31 mouse cellular contexts compared by ENCODE assay signal in the genomic region with DNA sequence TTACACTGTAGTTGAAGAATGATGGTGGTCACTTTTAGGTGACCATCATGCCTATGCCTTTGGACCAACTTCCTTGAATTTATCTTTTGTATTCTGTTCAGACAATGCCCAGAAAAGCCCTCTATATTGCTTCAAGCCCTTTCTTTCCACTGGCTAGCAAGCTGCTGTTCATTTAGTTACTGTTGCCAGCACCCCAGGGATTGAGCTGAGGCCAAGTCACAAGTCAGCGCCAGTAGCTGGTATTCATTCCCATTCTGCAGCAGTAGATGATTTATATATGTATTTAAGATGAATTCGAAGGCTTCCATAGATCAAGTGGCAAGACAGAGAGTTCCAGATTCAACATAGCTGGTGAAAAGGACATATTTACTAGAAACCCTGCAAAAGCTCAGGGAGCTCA. TPM values are rescaled to one million over a fixed set of nuclear protein-coding genes. Genes with fewer than 3 reads are reported as not detected.
DNase-seq lines count a peak whose midpoint lies in the region; ATAC-seq and TF ChIP-seq lines count a peak whose summit lies in the region.
"Had no signal": no experiment of that assay in that cellular context is flagged by ENCODE, and none has a peak within 500 bp of the region (broad histone marks: within the 10 kb centered on the region; RNA-seq: fewer than 3 reads in every experiment).

No protein-coding gene starts in this region.

- no peak overlapping the region for H3K27ac ChIP-seq in hindbrain, postnatal 0 days
- H3K27ac ChIP-seq in hindbrain, embryonic 10.5 days, result no peak overlapping the region
- no peak overlapping the region for H3K27ac ChIP-seq in forebrain, embryonic 15.5 days (replicated peaks)
- H3K27ac ChIP-seq: embryonic facial prominence, embryonic 12.5 days; embryonic facial prominence, embryonic 15.5 days; heart, embryonic 15.5 days; hindbrain, embryonic 14.5 days had no signal

- no peaks in the 10 kb centered on the region for H3K9me3 ChIP-seq in hindbrain, postnatal 0 days (ENCODE audit: low read length)
- no peaks in the 10 kb centered on the region for H3K9me3 ChIP-seq in hindbrain, embryonic 10.5 days
- no peaks in the 10 kb centered on the region for H3K9me3 ChIP-seq in forebrain, embryonic 15.5 days
- H3K9me3 ChIP-seq: embryonic facial prominence, embryonic 12.5 days; embryonic facial prominence, embryonic 15.5 days; G1E; heart, embryonic 12.5 days; heart, embryonic 15.5 days had no signal

- no peak overlapping the region for H3K9ac ChIP-seq in hindbrain, postnatal 0 days (replicated peaks; ENCODE audit: low read length)
- H3K9ac ChIP-seq in forebrain, embryonic 15.5 days (replicated peaks), result no peak overlapping the region
- H3K9ac ChIP-seq: embryonic facial prominence, embryonic 12.5 days; embryonic facial prominence, embryonic 15.5 days; heart, embryonic 12.5 days; heart, embryonic 15.5 days; hindbrain, embryonic 14.5 days had no signal

- H3K36me3 ChIP-seq in hindbrain, postnatal 0 days (ENCODE audit: insufficient read depth, low read length), result no peaks in the 10 kb centered on the region
- H3K36me3 ChIP-seq in hindbrain, embryonic 10.5 days, result no peaks in the 10 kb centered on the region
- no peaks in the 10 kb centered on the region for H3K36me3 ChIP-seq in forebrain, embryonic 15.5 days
- H3K36me3 ChIP-seq: embryonic facial prominence, embryonic 12.5 days; embryonic facial prominence, embryonic 15.5 days; G1E; heart, embryonic 12.5 days; heart, embryonic 15.5 days had no signal

- no peak overlapping the region for H3K4me2 ChIP-seq in hindbrain, postnatal 0 days (ENCODE audit: low read depth, low read length)
- H3K4me2 ChIP-seq in forebrain, embryonic 15.5 days (replicated peaks), result no peak overlapping the region
- H3K4me2 ChIP-seq: embryonic facial prominence, embryonic 12.5 days; embryonic facial prominence, embryonic 15.5 days; heart, embryonic 12.5 days; heart, embryonic 15.5 days; hindbrain, embryonic 14.5 days had no signal

- DNase-seq in cerebellum, adult 11 months, result peak; percentile 10
- DNase-seq in cerebellum, adult 11-12 months, result no peak
- peak; percentile 3 for DNase-seq in hindbrain, postnatal 0 days (ENCODE audit: low spot score)
- DNase-seq in hindbrain, embryonic 10.5 days (ENCODE audit: low spot score), result no peak
- peak; percentile 10 for DNase-seq in cerebellum, adult 9-11 months
- DNase-seq in cerebellum, postnatal 25 days, result peak; percentile 41 to 62
- DNase-seq in B cell, adult 2 months, result no peak
- DNase-seq: adrenal gland, postnatal 10 days; adrenal gland, postnatal 36 days; gastrocnemius, postnatal 25 days; heart, adult 18-20 months; heart, postnatal 10 days; heart, postnatal 36 days; kidney, adult 11 months; kidney, adult 8-10 months had no signal

- TF ChIP-seq CTCF in hindbrain, postnatal 0 days (IDR thresholded peaks at IDR 0.05; ENCODE audit: low read depth), result no peak

- H3K4me1 ChIP-seq in hindbrain, postnatal 0 days (ENCODE audit: insufficient read depth, low read length), result no peaks in the 10 kb centered on the region
- H3K4me1 ChIP-seq in hindbrain, embryonic 10.5 days (replicated peaks), result no peaks in the 10 kb centered on the region
- H3K4me1 ChIP-seq in forebrain, embryonic 15.5 days, result no peaks in the 10 kb centered on the region
- H3K4me1 ChIP-seq: embryonic facial prominence, embryonic 12.5 days; embryonic facial prominence, embryonic 15.5 days; heart, embryonic 12.5 days; heart, embryonic 15.5 days had no signal

- H3K4me3 ChIP-seq in hindbrain, postnatal 0 days (ENCODE audit: low read length), result no peak overlapping the region
- no peak overlapping the region for H3K4me3 ChIP-seq in hindbrain, embryonic 10.5 days
- no peak overlapping the region for H3K4me3 ChIP-seq in forebrain, embryonic 15.5 days
- H3K4me3 ChIP-seq: embryonic facial prominence, embryonic 12.5 days; embryonic facial prominence, embryonic 15.5 days; heart, embryonic 12.5 days; heart, embryonic 15.5 days had no signal

- WGBS in hindbrain, postnatal 0 days, result 61% methylated on average over 2 of the region's 2 CpGs
- WGBS in hindbrain, embryonic 10.5 days, result 91% methylated on average over 2 of the region's 2 CpGs
- WGBS in forebrain, embryonic 15.5 days, result 81% methylated on average over 2 of the region's 2 CpGs

- no peak for ATAC-seq in hindbrain, postnatal 0 days
- no peak for ATAC-seq in forebrain, embryonic 15.5 days (replicated peaks)
- ATAC-seq: forebrain, embryonic 14.5 days; Patski had no signal

- peaks cover 14% of the 10 kb centered on the region; the same call in 1 of the 2 replicates for H3K27me3 ChIP-seq in hindbrain, postnatal 0 days (ENCODE audit: insufficient read depth, low read length)
- peaks cover 98% of the 10 kb centered on the region for H3K27me3 ChIP-seq in hindbrain, embryonic 10.5 days (ENCODE audit: insufficient read depth, poor library complexity, severe bottlenecking)
- H3K27me3 ChIP-seq in forebrain, embryonic 15.5 days, result peaks cover 22% of the 10 kb centered on the region
- H3K27me3 ChIP-seq: CH12.LX had no signal

RNA-seq across cellular contexts. Expression of a gene that starts 58.2 kb away (rescaled TPM):
- total RNA-seq in hindbrain, postnatal 0 days (2014; rRNA removed), result not detected in 2 replicates
- polyA plus RNA-seq in hindbrain, postnatal 0 days (2015; fragmentation: Nextera tagmentation; extraction: Ambion mirVana), result not detected in 2 replicates
- not detected in 2 replicates for polyA plus RNA-seq in hindbrain, embryonic 10.5 days (2016; fragmentation: Nextera tagmentation; extraction: Ambion mirVana)
- polyA plus RNA-seq in forebrain, embryonic 15.5 days (2015; fragmentation: Nextera tagmentation; extraction: Ambion mirVana), result not detected in 2 replicates
- total RNA-seq: adrenal gland, adult 18-20 months; adrenal gland, postnatal 10 days; adrenal gland, postnatal 36 days; common myeloid progenitor, adult 5-6 weeks; G1E; gastrocnemius, adult 8-10 months; gastrocnemius, postnatal 25 days; heart, adult 18-20 months; heart, postnatal 10 days; heart, postnatal 36 days had no signal
- polyA plus RNA-seq: embryonic facial prominence, embryonic 12.5 days; embryonic facial prominence, embryonic 15.5 days; forebrain, embryonic 11.5 days; forebrain, embryonic 14.5 days; G1E; heart, embryonic 12.5 days; heart, embryonic 15.5 days; hindbrain, embryonic 11.5 days; hindbrain, embryonic 14.5 days; intestine, embryonic 14.5 days; Patski had no signal

Comparison
In these comparisons a context has a peak if more than half of its experiments do, and no peak if none do; other contexts are left out.
1. DNase-seq: peak in cerebellum, adult 11 months (single experiment), hindbrain, postnatal 0 days (single experiment), cerebellum, adult 9-11 months (single experiment) and cerebellum, postnatal 25 days (2 of 2); none in cerebellum, adult 11-12 months (single experiment), hindbrain, embryonic 10.5 days (single experiment) and B cell, adult 2 months (0 of 2).